Mouse (Mus musculus) midbrain, embryonic 11.5 days (tissue): ENCODE results near the gene Fndc11. TPM values are rescaled to one million over a fixed set of nuclear protein-coding genes. Genes with fewer than 3 reads are reported as not detected.

Experiments used
- ATAC-seq: fragments of 200-750 bp; cut with Nextera tagmentation; 2 replicates; pipeline ENCODE4 v1.8.0; 2017; ENCODE audit warnings: moderate TSS enrichment, moderate library complexity; ENCODE audit not compliant: low FRiP score
- DNase-seq: peaks from one replicate; pipeline ENCODE4 v3.0.0; 2015; ENCODE audit warnings: low spot score; ENCODE audit errors: missing footprints
- H3K27ac ChIP-seq: fragments of 300-500 bp; sonication (generic); 2 replicates; pipeline ENCODE4 v1.5.1; 2014; ENCODE audit warnings: low read depth, low read length
- H3K27me3 ChIP-seq: fragments of 300-500 bp; sonication (generic); 2 replicates; pipeline ENCODE4 v1.6.1; 2014; ENCODE audit warnings: mild to moderate bottlenecking, low read length, moderate library complexity, mixed read lengths; ENCODE audit not compliant: control insufficient read depth, insufficient read depth
- H3K36me3 ChIP-seq: fragments of 300-500 bp; sonication (generic); 2 replicates; pipeline ENCODE4 v1.6.1; 2014; ENCODE audit warnings: mild to moderate bottlenecking, low read length, moderate library complexity, mixed read lengths; ENCODE audit not compliant: control insufficient read depth, insufficient read depth
- H3K4me1 ChIP-seq: fragments of 300-500 bp; sonication (generic); 2 replicates; pipeline ENCODE4 v1.6.1; 2014; ENCODE audit warnings: low read length; ENCODE audit not compliant: control insufficient read depth, insufficient read depth
- H3K4me2 ChIP-seq: fragments of 300-500 bp; sonication (generic); 2 replicates; pipeline ENCODE4 v1.6.1; 2014; ENCODE audit warnings: mild to moderate bottlenecking, moderate library complexity
- H3K4me3 ChIP-seq: fragments of 300-500 bp; sonication (generic); 2 replicates; pipeline ENCODE4 v1.5.1; 2014; ENCODE audit warnings: low read depth, low read length
- H3K9ac ChIP-seq: fragments of 300-500 bp; sonication (generic); 2 replicates; pipeline ENCODE4 v1.6.1; 2014; ENCODE audit warnings: low read length
- H3K9me3 ChIP-seq: fragments of 300-500 bp; sonication (generic); 2 replicates; pipeline ENCODE4 v1.6.1; 2016; ENCODE audit warnings: low read length; ENCODE audit not compliant: control insufficient read depth
- WGBS: fragments of 180-500 bp; shearing (Covaris S2); extraction: QIAGEN DNeasy Blood & Tissue Kit; methylation state at CpG from one replicate; pipeline ENCODE4 v1.1.7; 2014; 5-methylcytosine and 5-hydroxymethylcytosine counted together
- polyA plus RNA-seq: library from polyadenylated mRNA; unstranded; fragments of >200 nt; fragmentation: Nextera tagmentation; extraction: Ambion mirVana; gene quantifications from 2 replicates; pipeline ENCODE4 v1.2.1, GENCODE M21; 2014

The Fndc11 gene
- polyA plus RNA-seq, 1 experiment from 2014 or later = 0.15 TPM

DNA sequence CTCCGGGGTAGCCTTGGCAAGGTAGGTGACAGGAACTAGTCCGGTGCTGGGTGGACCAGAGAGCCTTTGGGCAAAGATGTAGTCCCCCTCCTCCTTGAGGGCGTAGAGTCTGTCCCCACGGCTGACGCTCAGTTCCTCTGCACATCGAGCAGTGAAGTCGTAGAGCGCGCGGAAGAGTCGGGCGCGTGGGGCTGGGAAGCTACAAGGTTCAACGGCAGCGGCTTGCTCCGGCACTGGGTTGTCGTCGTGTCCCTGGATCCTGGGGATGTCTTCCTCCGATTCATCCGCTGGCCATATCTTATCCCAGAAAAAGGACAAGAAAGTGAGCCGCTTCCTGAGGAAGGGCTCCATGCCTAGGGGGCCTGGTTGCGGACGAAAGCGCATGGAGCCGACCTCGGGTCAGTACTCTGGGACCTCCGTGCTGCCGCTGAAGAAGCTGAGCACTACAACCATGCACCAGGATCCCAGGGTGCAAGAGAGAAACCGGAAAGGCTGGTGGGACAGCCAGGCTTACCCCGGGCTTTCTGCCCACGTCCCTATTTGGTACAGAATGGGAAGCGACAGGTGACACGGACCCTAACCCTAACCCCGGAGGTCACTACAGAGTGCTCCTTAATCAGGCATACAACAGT lies 7.3 kb upstream of the Fndc11 start:
- ATAC-seq = no peak
- Histone ChIP-seq H3K4me2 (peak overlapping the region; percentile 40), H3K4me1 (peaks cover 6% of the 10 kb centered on the region), H3K27me3 (peaks cover 32% of the 10 kb centered on the region), H3K9ac (peak overlapping the region; percentile 1; the same call in 1 of the 2 replicates), H3K27ac (no peak overlapping the region), H3K4me3 (peak overlapping the region; percentile 23), H3K9me3 (no peaks in the 10 kb centered on the region), H3K36me3 (no peaks in the 10 kb centered on the region)
- WGBS = 2% methylated on average over 34 of the region's 34 CpGs
- peak; percentile 87 for DNase-seq

DNA sequence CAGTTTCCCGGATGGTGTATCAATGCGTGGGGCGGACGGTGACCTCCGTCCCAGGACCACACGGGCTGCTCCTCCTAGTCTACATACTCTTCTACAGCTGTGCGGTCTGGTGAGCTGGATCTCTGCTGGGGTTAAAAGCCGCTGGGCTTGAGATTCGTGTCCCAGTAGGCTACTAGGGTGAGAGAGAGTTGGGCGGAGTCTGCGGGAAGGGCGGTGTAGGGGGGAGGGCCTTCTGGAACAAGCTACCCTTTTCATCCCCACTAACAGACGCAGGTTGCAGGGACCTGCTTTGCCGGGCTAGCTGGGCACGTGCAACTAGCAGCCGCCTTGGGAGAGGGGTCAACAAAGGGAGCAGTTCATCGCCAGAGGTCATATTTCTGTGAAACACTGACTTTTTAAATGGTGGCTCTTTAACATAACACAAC lies 6.8 kb upstream of the Fndc11 start, which contains the start of gene Srms:
TSS of gene Srms (minus strand) at position 165 of the 425 bp plus-strand sequence.
- no peaks in the 10 kb centered on the region for H3K36me3 ChIP-seq
- peak within 1 kb of the TSS; percentile 1; the same call in 1 of the 2 replicates for H3K9ac ChIP-seq
- ATAC-seq (peak; percentile 44; the same call in 1 of the 2 replicates), DNase-seq (peak; percentile 88)
- no peak within 1 kb of the TSS for H3K27ac ChIP-seq
- H3K4me3 ChIP-seq = peak within 1 kb of the TSS; percentile 23
- H3K4me2 ChIP-seq = peak within 1 kb of the TSS; percentile 40
- no peaks in the 10 kb centered on the region for H3K9me3 ChIP-seq
- under 1% methylated on average over 17 of the region's 17 CpGs for WGBS
- peaks cover 6% of the 10 kb centered on the region for H3K4me1 ChIP-seq
- peaks cover 32% of the 10 kb centered on the region for H3K27me3 ChIP-seq

DNA sequence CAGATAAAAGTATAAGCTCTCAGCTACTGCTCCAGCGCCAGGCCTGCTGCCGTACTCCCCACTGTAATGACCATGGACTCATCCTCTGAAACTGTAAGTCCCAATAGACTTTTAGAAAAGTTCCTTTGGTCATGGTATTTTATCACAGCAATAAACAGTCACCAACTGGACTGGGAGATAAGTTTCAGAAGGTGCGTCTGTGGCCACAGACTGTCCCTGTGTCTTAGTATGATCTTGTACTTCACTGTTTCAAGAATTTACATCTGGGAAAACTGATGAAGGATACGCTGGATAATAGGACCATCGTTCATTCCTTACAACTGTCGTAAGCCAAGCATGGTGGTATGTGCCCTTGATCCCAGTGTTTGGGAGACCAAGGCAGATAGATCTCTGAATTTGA lies 3.8 kb upstream of the Fndc11 start:
- Histone ChIP-seq H3K9ac (no peak overlapping the region), H3K27ac (no peak overlapping the region), H3K9me3 (no peaks in the 10 kb centered on the region), H3K36me3 (no peaks in the 10 kb centered on the region), H3K4me1 (peaks cover 15% of the 10 kb centered on the region), H3K4me3 (no peak overlapping the region), H3K27me3 (peaks cover 32% of the 10 kb centered on the region), H3K4me2 (no peak overlapping the region)
- WGBS = 91% methylated on average over 6 of the region's 6 CpGs
- ATAC-seq (no peak), DNase-seq (no peak)

DNA sequence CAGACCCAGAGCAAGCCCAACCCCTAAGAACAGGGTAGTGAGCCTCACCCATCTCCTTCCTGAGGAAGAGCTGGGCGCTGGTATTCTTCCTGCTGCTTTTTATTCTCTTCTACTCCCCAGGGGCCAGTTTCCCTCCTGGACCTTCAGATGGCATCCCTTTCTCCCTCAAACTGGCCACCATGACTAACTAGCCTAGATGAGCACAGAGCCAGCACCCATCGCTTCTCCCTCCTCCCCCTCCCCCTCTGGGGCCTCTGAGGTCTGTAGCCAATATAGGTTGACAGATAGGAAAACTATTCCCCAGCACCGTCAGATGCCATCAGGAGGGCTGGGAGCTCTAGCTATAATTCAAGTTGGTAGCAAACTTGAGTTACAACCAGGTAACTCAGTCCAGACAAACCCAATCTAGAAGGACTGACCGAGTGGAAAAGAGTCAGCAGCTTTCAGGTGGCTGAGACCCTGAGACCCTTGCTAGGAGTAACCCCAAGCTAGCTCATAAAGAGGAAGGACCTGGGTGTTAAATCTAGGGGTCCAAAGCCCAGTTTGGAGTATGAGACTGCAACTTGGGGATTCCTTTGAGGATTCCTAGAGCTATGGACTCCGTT lies 830 bp upstream of the Fndc11 start:
- Histone ChIP-seq H3K4me3 (no peak overlapping the region), H3K9me3 (no peaks in the 10 kb centered on the region), H3K4me1 (peaks cover 9% of the 10 kb centered on the region), H3K27ac (no peak overlapping the region), H3K9ac (no peak overlapping the region), H3K36me3 (no peaks in the 10 kb centered on the region), H3K27me3 (peaks cover 3% of the 10 kb centered on the region), H3K4me2 (no peak overlapping the region)
- DNase-seq (peak; percentile 87), ATAC-seq (no peak)
- 57% methylated on average over 5 of the region's 5 CpGs for WGBS

DNA sequence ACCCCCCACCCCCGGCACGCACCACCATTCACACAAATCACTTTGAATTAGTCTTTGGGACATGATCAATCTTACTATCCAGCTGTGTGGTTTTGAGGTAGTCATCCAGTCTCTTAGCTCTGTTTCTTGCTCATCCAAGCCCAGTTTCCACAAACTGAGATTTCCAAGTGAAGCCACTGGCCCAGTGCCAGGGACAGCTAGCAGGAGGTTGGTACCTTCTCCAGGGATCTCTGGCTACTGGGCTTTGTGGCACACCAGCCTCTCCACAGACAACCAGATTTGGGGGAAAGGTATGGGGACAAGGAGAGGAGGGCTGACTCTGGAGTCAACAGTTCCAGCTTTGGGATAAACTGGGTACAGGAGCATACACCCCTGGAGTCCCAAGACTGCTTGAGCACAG lies 548 bp downstream of the Fndc11 start:
- H3K27ac ChIP-seq = no peak overlapping the region
- no peak for DNase-seq
- 46% methylated on average over 2 of the region's 2 CpGs for WGBS
- no peaks in the 10 kb centered on the region for H3K36me3 ChIP-seq
- H3K9me3 ChIP-seq = no peaks in the 10 kb centered on the region
- peak overlapping the region; percentile 51; the same call in 1 of the 2 replicates for H3K4me2 ChIP-seq
- no peak overlapping the region for H3K4me3 ChIP-seq
- ATAC-seq = no peak
- peak overlapping the region; percentile 28; the same call in 1 of the 2 replicates for H3K9ac ChIP-seq
- H3K4me1 ChIP-seq = peaks cover 9% of the 10 kb centered on the region
- H3K27me3 ChIP-seq = no peaks in the 10 kb centered on the region

DNA sequence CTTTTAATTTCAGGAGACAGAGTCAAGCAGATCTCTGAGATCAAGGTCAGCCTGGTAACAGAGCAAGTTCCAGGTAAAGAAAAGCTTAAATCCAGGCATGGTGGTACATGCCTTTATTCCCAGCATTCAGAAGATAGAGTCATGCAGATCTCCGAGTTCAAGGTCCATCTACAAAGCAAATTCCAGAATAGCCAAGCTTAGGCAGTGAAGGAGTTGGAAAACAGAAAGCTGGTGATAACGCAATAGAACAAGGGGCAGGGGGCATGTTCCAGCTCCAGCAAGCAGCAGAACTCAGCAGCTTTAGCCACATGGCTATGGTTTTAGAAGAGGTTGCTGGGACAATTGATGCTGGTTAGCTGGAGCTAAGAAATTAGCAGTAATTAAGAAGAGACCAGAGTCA lies 5.2 kb downstream of the Fndc11 start:
- H3K4me1 ChIP-seq = peaks cover 1% of the 10 kb centered on the region; the same call in 1 of the 2 replicates
- no peak overlapping the region for H3K4me2 ChIP-seq
- no peaks in the 10 kb centered on the region for H3K36me3 ChIP-seq
- H3K27ac ChIP-seq = no peak overlapping the region
- H3K9me3 ChIP-seq = no peaks in the 10 kb centered on the region
- 93% methylated on average over 2 of the region's 2 CpGs for WGBS
- H3K9ac ChIP-seq = no peak overlapping the region
- no peaks in the 10 kb centered on the region for H3K27me3 ChIP-seq
- no peak overlapping the region for H3K4me3 ChIP-seq
- no peak for ATAC-seq
- peak; percentile 47 for DNase-seq

DNA sequence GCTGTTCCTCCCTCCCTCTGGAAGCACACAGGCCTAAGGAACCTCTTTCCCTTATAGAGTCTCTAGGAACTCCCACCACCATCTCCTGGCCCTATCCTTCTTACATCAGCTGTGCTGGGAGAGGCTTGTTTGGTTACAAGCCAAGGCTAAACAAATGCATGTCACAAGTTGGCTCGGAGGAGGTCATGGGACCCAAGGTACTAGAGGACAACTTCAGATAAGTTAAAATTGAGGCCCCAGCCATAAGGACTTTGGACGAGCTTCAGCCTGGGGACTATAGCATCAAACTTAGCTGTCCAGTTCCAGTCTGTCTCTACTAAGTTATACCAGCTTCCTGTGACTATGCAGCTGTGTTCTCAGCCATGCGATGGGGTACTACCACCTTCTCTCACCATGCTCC lies 7.3 kb downstream of the Fndc11 start:
- H3K4me2 ChIP-seq = no peak overlapping the region
- 87% methylated on average over 3 of the region's 3 CpGs for WGBS
- H3K4me3 ChIP-seq = no peak overlapping the region
- H3K27me3 ChIP-seq = no peaks in the 10 kb centered on the region
- peak; percentile 56 for DNase-seq
- H3K9me3 ChIP-seq = no peaks in the 10 kb centered on the region
- no peaks in the 10 kb centered on the region for H3K36me3 ChIP-seq
- no peak overlapping the region for H3K9ac ChIP-seq
- ATAC-seq = no peak
- H3K4me1 ChIP-seq = no peaks in the 10 kb centered on the region
- H3K27ac ChIP-seq = no peak overlapping the region

DNA sequence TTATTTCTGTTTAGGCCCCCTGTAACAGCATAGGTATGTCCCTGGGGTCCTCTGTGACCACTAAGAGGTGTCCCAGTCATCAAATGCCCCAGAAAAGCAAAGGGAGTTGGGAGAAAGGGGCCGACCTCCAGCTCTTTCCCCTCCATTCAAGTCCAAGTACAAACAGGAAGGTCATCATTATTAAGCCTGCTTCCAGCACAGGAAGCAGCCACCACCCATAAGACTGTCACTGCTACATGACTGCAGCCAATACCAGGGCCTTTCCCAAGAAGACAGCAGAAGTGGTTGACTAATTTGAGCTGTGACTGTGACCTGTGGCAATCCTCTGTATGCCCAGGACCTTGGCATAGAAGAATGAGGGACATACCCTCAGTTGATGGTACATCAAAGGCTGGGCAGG lies 8.5 kb downstream of the Fndc11 start:
- DNase-seq (no peak), ATAC-seq (no peak)
- 65% methylated on average over 1 of the region's 1 CpGs for WGBS

DNA sequence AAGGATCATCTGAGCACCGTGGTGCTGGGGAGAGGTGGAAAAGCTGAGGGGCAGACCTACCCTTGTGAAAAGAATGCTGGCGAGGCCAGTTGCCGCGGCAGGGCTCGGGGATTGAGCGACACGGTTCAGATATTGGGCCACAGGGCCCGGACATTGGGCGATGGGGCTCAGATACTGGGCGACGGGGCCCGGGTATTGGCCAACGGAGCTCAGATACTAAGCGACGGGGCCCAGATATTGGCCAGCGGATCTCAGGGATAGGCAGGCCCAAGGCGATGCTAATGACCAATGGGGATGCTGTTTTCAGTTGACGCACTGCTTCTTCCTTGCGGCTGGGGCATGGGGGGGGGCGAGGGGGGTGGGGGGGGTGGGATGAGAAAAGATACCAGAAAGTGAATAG lies 11.4 kb downstream of the Fndc11 start:
- H3K9ac ChIP-seq = no peak overlapping the region
- H3K4me1 ChIP-seq = no peaks in the 10 kb centered on the region
- H3K36me3 ChIP-seq = no peaks in the 10 kb centered on the region
- DNase-seq (no peak), ATAC-seq (0 out of 2 replicates have a peak, but pooled peaks have one; percentile 22)
- no peak overlapping the region for H3K27ac ChIP-seq
- H3K9me3 ChIP-seq = no peaks in the 10 kb centered on the region
- no peak overlapping the region for H3K4me3 ChIP-seq
- 66% methylated on average over 20 of the region's 20 CpGs for WGBS
- H3K27me3 ChIP-seq = no peaks in the 10 kb centered on the region
- H3K4me2 ChIP-seq = no peak overlapping the region

More for the DNA sequence above, 8.5 kb downstream of the Fndc11 start:
- Histone ChIP-seq H3K4me1 (no peaks in the 10 kb centered on the region), H3K27me3 (no peaks in the 10 kb centered on the region), H3K4me3 (no peak overlapping the region), H3K4me2 (no peak overlapping the region), H3K36me3 (no peaks in the 10 kb centered on the region), H3K9me3 (no peaks in the 10 kb centered on the region), H3K9ac (no peak overlapping the region), H3K27ac (no peak overlapping the region)
